Mouse (Mus musculus) spleen, postnatal 14 days (tissue): ENCODE data around the gene Epn1.

Source experiments
- DNase-seq, 2 experiments: peaks; one replicate each; pipeline ENCODE4 v3.0.0; 2021 to 2022; ENCODE audit warnings: low spot score in 2 of 2

Gene Epn1

DNA sequence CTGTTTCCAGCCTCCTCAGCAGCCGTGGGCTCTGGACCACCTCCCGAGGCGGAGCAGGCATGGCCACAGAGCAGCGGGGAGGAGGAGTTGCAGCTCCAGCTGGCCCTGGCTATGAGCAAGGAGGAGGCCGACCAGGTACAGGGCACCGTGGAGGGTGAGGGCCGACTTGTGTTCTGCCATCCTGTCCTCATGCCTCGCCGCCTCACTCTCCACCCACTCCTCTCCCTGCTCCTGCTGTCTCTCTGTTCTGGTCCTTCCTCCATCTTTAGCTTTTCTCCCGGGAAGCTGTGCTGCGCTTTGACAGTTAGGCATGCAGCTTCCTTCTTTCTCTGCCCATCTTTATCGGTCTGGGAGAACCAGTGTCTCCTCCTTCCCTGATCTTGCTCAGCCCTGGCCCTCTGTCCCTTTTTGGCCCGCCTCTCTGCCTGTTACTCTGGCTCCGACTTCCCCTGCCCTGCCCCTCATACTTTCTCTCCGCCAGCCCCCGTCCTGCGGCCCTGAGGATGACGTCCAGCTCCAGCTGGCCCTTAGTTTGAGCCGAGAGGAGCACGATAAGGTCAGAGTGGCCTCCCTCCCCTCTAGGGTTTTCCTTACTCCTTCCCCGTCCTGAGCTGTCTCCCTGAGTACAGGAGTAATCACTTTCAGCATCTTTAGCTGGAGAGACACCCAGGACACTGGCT lies 12.9 kb downstream of the Epn1 start:
- no peak for DNase-seq

DNA sequence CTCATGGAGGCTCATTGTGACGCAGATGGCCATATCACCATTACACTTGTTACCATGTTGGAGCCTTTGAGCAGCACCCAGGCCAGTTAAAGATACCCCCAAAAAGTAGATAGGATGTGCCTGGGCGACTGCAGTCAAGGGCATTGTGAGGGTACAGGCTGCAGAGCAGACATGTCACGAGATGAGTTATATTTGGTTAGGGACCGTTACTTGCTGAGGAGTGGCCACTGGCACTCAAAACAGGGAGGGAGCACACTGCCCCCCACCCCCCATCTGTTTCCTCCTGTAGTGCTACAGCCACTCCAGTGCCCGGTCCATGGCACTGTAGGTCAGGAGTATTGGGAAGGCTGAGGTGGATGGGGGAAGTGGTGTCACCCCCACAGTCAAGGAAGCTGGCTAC lies 18.7 kb downstream of the Epn1 start:
- DNase-seq = no peak

DNA sequence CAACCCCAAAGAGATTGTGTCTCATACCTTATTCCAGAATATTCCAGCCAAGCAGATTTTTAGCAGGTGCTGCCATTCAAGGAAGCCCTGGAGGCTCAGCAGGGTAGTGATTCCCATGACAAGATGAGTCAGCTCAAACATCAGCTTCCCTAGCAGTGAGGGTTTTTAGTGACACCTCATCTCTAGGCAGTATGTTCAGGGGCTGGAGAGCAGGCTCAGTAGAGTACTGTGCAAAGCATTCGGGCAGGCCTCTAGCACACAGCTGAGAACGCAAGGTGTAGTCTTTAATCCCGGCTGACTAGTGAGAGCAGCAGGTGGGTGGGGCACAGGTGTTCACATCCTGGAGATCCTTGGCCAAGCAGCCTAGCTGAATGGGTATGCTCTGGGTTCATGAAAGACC lies 19.8 kb downstream of the Epn1 start:
- no peak for DNase-seq

DNA sequence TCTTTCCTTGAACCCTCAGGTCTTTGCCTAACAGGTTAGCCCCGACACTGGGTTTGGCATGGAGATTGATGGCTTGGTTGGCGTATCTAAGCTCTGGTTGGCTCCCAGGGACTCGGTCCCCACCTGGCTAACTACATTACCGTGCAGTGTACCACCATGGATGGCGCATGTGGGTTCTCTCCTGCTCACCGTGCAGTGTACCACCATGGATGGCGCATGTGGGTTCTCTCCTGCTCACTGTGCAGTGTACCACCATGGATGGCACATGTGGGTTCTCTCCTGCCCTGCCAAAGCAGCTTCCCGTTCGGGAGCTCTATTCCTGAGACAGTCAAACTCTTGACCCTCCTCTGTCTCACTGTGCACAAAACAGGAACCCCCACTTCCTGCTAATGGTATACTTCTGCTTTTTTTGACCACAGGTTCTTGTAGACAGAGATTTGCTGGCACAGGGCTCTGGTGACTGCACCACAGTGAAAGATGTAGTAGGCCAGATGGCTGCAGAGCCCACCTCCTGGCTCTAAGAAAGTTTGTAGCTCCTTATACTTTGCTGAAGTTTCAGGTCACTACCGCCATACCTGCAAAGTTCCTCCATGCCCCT lies 21.1 kb downstream of the Epn1 start:
- DNase-seq = peak in 1 of 2 experiments; percentile 33

DNA sequence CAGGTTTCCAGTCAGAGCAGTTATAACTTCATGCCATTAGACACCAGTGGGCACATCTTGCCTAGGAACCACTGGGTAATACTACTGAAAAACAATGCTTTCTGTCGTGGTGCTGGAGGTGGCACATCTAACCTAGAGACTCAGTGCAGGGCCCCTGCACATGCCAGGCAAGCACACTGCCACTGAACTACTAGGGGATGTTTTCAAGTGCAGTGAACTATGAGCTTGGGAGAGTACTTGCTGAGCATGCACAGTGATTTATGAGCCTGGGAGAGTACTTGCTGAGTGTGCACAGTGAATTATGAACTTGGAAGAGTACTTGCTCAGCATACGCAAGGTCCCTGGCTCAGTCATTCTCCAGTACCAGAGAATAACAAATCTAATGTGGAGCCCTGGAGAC lies 22.5 kb downstream of the Epn1 start:
- no peak for DNase-seq

DNA sequence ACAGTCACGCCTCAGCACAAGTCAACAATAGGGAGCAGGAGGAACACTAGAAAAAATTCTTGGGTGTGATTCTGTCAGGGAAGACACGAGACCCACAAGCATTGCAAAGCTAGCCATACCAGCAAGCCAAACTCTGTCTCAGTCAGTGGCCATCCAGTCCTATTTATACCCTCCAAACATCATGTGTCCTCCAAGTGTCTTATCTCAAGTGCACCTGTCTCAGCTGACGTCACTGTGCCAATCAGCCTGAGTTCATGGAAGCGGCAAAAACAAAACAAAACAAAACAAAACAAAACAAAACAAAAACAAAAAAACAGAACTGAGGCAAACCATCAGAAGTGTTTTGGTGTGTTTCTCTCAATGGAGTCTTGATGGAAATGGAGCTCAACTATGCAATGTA lies 28.2 kb downstream of the Epn1 start:
- DNase-seq = no peak

DNA sequence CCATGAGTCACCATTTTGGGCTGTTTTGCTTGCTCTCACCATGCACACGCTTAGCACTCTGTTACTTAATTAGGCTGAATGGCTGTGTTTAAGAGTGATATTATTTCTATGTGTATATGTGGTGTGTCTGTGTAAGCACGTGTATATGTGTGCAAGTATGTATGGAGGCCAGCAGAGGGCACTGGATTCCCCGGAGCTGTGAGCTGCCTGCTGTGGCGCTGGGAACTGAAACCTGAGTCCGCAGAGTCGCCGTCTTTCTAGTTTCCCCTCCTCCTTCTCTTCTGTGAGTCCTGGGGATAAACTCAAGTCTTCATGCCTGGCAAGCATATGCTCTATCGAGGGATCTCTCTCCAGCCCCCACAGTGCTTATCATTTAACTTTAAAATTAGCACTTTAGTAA lies 29.3 kb downstream of the Epn1 start:
- no peak for DNase-seq

DNA sequence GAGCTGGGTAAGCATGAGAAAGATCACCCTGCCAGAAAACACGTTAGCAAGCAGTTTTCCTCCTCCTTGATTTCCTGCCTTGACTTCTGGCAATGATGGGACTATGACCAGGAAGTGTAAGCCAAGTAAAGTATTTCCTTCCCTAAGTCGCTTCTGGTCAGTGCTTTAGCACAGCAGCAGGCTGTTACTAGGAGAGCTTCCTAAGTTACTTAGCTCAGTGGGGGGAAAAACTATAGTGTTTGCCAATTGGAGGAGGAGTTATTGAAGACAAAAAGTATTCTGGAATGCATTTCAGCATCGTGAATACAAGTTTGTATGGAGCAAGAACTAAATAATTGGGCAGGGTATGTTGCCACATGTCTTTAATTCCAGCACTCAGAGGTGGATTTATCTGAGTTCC lies 32.7 kb downstream of the Epn1 start:
- no peak for DNase-seq

DNA sequence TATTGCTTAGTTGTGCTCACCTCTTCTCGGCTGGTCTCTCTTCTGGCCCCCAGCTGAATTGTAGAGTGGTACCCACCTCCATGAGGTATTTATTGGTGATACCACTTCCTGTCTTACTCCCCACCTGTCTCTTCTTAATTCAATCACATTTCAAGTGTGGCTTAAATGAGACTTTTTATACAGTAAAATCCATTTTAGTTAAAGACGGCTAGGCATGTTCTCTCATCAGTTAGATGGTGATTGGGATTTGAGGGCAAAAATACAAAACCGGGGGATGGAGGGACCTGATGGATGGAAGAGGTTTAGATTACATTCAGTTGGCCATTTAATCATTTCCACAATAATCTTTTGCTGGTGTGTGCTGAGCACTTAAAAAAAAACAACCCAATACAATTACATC lies 36.8 kb downstream of the Epn1 start, which contains the start of gene Rfpl4:
Rfpl4 (minus strand) TSS at position 101 of the 400 bp plus-strand sequence.
- no peak for DNase-seq

DNA sequence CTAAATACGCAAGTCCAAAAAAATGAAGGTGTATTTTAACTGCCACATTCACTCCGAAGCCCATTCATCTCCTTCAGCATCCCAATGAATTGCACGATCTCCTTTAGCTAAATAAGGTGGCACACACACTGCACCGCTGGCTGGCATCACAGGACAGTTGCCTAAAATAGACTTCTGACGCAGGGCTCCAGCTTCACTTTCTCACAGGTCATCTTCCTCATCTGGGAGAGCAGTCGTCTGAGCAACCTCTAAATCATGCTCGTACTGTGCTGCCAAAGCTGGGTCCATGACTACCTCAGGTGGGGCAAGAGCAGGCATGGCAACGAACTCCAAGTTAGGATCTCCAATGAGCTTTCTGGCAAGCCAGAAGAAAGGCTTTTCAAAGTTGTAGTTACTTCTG lies 45.0 kb downstream of the Epn1 start:
- DNase-seq = no peak

DNA sequence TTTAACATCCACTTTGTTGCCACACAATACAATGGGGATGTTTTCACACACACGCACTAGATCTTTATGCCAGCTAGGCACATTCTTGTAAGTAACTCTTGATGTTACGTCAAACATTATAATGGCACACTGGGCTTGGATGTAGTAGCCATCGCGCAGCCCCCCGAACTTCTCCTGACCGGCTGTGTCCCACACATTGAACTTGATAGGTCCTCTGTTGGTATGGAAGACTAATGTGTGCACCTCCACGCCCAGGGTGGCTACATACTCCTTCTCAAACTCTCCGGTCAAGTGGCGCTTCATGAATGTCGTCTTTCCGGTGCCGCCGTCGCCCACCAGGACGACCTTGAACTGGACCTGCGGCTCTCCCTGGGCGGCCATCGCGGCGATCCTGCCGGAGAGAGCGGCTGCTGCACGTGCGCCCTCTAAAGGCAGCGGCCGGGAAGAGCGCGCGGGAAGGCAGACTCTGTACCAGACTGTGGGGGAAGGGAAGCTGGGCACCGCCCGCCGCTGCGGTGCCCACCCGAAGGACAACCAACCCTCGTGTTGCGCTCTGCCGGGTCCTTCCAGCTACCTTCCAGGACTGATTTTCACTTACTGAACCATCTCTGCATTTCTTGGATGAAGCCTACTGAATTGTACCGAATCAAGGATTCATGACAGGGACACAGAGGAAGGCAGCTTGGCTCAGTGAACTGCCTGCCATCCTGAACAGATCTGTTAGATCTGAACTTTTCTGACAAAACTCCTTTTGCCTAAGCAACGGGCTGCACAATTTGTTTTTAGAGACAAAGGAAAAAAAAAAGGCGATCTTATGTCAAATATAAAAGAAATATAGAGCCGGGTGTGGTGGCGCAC lies 45.7 kb downstream of the Epn1 start, which contains the start of gene Rasl2-9:
Rasl2-9 (minus strand) TSS at position 402 of the 858 bp plus-strand sequence.
- DNase-seq = peak; percentile 58 to 78
